Mouse (Mus musculus) hindbrain, embryonic 11.5 days (tissue): ENCODE measurements around the gene Zhx3. TPM values are rescaled to one million over a fixed set of nuclear protein-coding genes. Genes with fewer than 3 reads are reported as not detected.

ENCODE experiments used
- polyA plus RNA-seq: library from polyadenylated mRNA; unstranded; fragments of >200 nt; fragmentation: Nextera tagmentation; extraction: Ambion mirVana; gene quantifications from 2 replicates; pipeline ENCODE4 v1.2.1, GENCODE M21; 2014

Zhx3 gene
- polyA plus RNA-seq, 1 experiment from 2014 or later, result 11.0 TPM

Other genes with a start within 250 kb of the Zhx3 start
- gene Top1, start 227.1 kb downstream of the Zhx3 start, polyA plus RNA-seq, result 106 and 123 TPM in 2 replicates
- gene Plcg1, start 141.7 kb downstream of the Zhx3 start, polyA plus RNA-seq, result 67.8 and 73.3 TPM in 2 replicates
- 0.22 and 0.24 TPM in 2 replicates for gene Lpin3, start 7.7 kb upstream of the Zhx3 start, polyA plus RNA-seq
- 0.66 and 1.9 TPM in 2 replicates for gene Emilin3, start 39.3 kb upstream of the Zhx3 start, polyA plus RNA-seq
- 35.8 and 52.8 TPM in 2 replicates for gene Chd6, start 236.1 kb upstream of the Zhx3 start, polyA plus RNA-seq